In genomic region chr14:26035439-26035838, GRCm38 (mm10) we compare ENCODE assay signal across 19 mouse cellular contexts. TPM values are rescaled to one million over a fixed set of nuclear protein-coding genes. Genes with fewer than 3 reads are reported as not detected.
"Had no signal": no experiment of that assay in that cellular context is flagged by ENCODE, and none has a peak within 500 bp of the region (broad histone marks: within the 10 kb centered on the region; RNA-seq: fewer than 3 reads in every experiment).

No protein-coding gene starts in this region.

RNA-seq across cellular contexts. Expression of gene Gm9780, which starts 7.1 kb away (rescaled TPM):
- polyA plus RNA-seq: embryonic facial prominence, embryonic 10.5 days; erythroblast, embryonic 14.5 days had no signal

RNA-seq across cellular contexts. Expression of gene Tmem254c, which starts 31.7 kb away (rescaled TPM):
- polyA plus RNA-seq: cortical plate, adult 2 months; heart, adult 2 months had no signal

RNA-seq across cellular contexts. Expression of gene Cphx2, which starts 45.9 kb away (rescaled TPM):
- polyA plus RNA-seq: cerebellum, adult 2 months; cortical plate, adult 2 months; embryonic facial prominence, embryonic 10.5 days; embryonic facial prominence, embryonic 11.5 days; embryonic facial prominence, embryonic 12.5 days; embryonic facial prominence, embryonic 13.5 days; embryonic facial prominence, embryonic 15.5 days; erythroblast, embryonic 14.5 days; forebrain, embryonic 10.5 days; forebrain, embryonic 11.5 days; forebrain, embryonic 12.5 days; forebrain, embryonic 13.5 days; forebrain, embryonic 14.5 days; forebrain, embryonic 15.5 days; forebrain, embryonic 16.5 days; forebrain, postnatal 0 days; frontal cortex, adult 2 months; gonadal fat pad, adult 2 months; heart, adult 2 months had no signal

RNA-seq across cellular contexts. Expression of gene Cphx3, which starts 46.7 kb away (rescaled TPM):
- polyA plus RNA-seq: cerebellum, adult 2 months; cortical plate, adult 2 months; embryonic facial prominence, embryonic 10.5 days; embryonic facial prominence, embryonic 11.5 days; embryonic facial prominence, embryonic 12.5 days; embryonic facial prominence, embryonic 13.5 days; embryonic facial prominence, embryonic 15.5 days; erythroblast, embryonic 14.5 days; forebrain, embryonic 10.5 days; forebrain, embryonic 11.5 days; forebrain, embryonic 12.5 days; forebrain, embryonic 13.5 days; forebrain, embryonic 14.5 days; forebrain, embryonic 15.5 days; forebrain, embryonic 16.5 days; forebrain, postnatal 0 days; frontal cortex, adult 2 months; gonadal fat pad, adult 2 months; heart, adult 2 months had no signal

RNA-seq across cellular contexts. Expression of gene Duxbl1, which starts 57.1 kb away (rescaled TPM):
- polyA plus RNA-seq: erythroblast, embryonic 14.5 days; heart, adult 2 months had no signal
